Mouse (Mus musculus) mature B cell (primary cell): ENCODE results near the gene Olfr993.

Experiments
- in situ Hi-C: fragments of 300-500 bp; cut with MboI; formaldehyde crosslinking; loops from 2 replicates; pipeline ENCODE4 v1.14.3; 2019

Gene Olfr993

DNA sequence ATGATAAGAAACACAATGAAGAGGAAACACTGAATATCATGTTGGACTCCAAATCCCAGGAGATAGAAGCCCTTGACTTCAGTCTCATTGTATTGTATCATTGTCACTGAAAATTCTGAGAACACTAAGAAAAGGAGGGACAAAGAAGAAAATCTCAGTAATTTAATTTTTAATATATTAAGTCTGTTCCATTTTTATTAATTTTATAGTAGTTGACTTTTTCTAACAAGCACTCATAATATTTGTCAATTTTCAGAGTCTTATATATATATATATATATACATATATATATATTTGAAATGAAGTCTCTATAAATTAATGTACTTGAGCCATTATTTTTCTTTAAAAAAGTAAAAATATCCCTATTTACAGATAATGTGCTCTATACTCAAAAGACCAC is at the start of gene Olfr993:
Olfr993 (minus strand) TSS at position 101 of the 400 bp plus-strand sequence.
- in situ Hi-C loops: no loop called here

DNA sequence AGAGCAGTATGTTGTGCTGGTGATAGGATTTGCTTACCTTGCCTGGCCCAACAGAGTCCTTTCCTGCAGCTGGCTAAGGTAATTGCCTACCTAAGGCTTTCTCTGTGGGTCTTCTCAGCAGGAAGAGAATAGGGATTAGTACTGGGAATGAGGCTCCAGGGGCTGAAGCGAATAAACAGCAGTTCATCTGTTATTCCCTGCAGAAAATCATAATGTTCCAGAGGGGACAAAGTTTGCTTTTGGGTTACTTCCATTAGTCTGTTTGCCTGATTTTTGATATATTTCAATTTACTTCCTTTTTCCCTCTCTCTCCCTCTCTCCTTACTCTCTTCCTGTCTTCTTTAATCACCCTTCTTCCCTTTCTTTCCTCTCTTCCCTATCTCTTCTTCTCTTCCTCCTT is 28.9 kb upstream of the Olfr993 start, which contains the start of gene Olfr995:
Olfr995 (minus strand) TSS at position 101 of the 400 bp plus-strand sequence.
- in situ Hi-C loops: no loop called here

- in situ Hi-C loops: no loop called here
Measured at GRCm38 (mm10) chr2:85442546-85442945, 27.9 kb upstream of the Olfr993 start.

DNA sequence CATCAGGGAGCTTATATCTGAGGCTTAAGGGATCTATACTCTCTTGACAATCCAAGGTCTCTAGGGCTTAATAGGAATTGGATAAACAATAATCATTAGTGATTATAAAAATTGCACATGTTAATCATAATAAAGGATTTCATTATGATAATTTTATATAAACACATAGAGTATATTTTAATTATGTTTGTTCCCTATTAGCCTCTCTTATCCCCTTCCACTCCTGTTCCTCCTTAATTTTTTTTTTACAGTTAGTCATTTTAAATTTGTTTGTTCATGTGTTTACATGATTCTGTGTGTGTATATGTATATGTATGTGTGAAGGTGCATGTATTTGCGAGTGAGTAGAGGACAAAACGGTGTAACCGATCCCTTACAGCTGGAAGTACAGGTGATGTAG is 21.7 kb upstream of the Olfr993 start, which contains the start of gene Olfr994:
Olfr994 (minus strand) TSS at position 101 of the 400 bp plus-strand sequence.
- in situ Hi-C loops: no loop called here

- in situ Hi-C loops: no loop called here
Measured at GRCm38 (mm10) chr2:85425893-85426292, 11.2 kb upstream of the Olfr993 start.

DNA sequence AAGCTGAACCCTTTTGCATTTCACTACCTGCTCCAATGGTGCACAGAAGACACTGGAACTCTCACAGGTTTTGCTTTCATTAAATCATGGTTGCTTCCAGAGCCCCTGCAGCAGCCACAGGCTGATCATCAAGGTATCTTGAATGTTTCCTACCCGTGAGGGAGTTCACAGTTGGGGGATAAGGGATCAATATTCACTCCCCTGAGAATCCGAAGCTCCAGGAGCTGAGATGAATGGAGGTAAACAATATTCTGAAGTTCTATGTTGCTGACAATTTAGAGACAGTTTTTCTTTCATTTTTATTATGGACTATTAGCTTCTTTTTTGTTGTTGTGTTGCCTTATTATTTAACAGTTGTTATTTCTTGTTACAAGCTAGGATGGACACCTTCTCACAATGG is 5.3 kb downstream of the Olfr993 start, which contains the start of gene Olfr992:
Olfr992 (minus strand) TSS at position 101 of the 400 bp plus-strand sequence.
- in situ Hi-C loops: no loop called here
